Mouse (Mus musculus) left cerebral cortex, adult 8-10 months (tissue): ENCODE measurements around the gene Uhrf1bp1. TPM values are rescaled to one million over a fixed set of nuclear protein-coding genes. Genes with fewer than 3 reads are reported as not detected.

Experiments
- DNase-seq, 2 experiments: peaks; one replicate each; pipeline ENCODE4 v3.0.0; 2022; ENCODE audit warnings: low spot score in 2 of 2
- total RNA-seq, 4 experiments: library from RNA; stranded (reverse); gene quantifications; 2 replicates each; pipeline ENCODE4 v1.2.4; 2022

Gene Uhrf1bp1
- total RNA-seq, 4 experiments from 2014 or later = 18.9 to 23.6 (median 21.8) TPM

DNA sequence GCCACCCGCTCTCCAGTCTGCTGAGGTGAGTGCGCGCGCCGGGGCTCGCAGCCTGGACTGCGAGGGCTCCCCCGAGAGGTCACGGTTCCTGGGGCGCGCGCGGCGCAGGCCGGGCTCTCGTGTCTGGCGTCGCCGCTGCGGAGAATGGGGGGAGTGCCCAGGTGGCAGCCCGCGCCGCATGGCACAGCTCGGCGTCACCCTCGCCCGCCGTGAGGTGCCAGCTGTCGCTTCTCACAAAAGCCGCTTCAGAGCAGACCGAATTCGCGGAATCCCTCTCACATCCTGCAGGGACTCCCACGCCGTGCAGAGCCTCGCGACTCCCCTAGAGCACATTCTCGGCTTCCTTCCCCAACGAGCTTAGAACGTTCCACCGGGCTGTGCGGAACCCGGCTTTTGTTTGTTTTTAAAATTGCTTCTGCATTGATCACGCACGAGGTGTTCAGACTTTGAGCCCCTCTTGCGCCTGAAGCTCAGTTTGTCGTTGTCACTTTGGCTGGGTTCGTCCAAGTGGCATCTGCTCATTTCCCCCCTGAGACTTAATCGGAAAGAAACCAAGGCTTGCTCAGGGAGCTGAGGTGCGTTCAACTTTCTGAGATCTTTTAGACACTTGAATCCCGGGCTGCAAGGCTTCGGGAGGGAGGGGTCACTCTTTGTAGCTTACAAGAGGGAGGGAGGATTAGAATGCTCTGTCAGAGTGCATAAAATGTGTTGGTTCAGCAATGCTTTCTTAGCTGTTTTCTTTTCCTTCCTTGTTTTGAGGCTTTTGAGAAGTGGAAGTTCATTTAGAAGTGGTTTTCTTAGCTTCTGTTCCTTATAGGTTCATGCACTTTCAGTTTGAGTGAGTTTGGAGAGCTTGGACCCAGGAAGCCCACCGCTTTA is 53.6 kb downstream of the Uhrf1bp1 start, which contains the start of gene Taf11:
TSS of gene Taf11 (minus strand) at position 223 of the 879 bp plus-strand sequence.
- peak; percentile 61 to 85 for DNase-seq

DNA sequence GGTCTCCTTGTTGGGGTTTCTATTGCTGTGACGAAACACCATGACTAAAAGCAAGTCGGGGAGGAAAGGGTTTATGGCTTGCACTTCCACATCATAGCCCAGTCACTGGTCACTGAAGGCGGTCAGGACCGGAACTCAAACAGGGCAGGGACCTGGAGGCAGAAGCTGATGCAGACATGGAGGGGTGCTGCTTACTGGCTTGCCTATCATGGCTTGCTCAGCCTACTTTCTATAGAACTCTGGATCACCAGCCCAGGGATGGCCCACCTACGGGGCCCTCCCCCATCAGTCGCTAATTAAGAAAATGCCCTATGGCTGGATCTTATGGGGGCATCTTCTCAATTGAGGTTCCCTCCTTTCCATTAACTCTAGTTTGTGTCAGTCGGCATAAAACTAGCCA is 55.1 kb downstream of the Uhrf1bp1 start:
- no peak for DNase-seq

DNA sequence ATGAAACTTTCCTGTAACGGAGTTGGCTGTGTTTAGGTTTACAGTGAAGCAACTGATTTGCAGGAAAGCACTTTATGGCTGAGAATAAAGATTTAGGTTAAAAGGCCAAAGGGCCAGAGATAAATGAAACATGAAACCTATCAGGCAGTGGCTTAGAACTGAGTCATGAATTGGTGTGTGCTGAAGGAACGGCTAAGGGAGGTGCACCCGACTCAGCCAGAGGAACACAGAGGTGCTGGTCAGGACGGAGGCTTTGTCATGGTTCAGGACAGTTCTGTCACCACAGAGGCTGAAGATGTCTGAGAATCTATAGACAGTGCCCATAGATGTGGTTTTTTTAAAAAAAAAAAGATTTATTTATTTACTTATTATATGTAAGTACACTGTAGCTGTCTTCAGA is 58.5 kb downstream of the Uhrf1bp1 start:
- no peak for DNase-seq

DNA sequence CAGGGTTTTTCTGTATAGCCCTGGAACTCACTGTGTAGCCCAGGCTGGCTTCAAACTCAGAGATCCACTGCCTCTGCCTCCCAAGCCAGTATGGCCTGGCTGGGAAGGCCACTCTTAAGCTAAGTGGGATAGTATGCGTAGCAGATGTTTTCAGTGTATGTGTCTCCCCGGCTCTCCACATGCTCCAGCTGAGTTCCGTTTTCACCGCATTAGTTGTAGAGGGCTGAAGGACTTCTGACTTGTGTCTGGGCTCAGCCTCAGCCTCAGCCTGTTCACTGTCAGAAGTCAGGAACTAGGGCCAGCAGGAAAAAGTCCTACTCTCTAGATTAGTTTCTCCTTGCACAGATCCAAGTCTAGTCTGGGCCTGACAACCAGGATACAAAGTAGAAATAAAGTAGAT is 60.1 kb downstream of the Uhrf1bp1 start:
- no peak for DNase-seq

DNA sequence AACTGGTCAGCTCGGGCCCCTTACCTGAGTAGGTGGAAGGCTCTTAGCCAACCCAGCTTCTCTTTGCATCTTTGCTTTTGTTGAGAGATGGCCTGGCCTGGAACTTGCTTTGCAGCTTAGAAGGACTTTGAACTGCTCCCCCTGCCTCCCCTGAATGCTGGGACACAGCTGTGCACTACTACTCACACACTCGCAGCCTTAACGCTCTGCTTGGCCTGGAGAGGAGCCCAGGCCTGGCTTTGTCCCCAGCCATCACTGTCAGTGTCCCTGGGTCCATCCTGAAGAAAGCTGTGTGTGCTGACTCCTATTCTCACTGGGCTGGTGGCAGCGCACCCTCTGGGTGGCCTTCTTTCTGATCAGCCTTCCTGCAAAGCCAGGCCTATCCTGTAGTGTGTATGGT is 64.4 kb downstream of the Uhrf1bp1 start:
- DNase-seq = no peak

DNA sequence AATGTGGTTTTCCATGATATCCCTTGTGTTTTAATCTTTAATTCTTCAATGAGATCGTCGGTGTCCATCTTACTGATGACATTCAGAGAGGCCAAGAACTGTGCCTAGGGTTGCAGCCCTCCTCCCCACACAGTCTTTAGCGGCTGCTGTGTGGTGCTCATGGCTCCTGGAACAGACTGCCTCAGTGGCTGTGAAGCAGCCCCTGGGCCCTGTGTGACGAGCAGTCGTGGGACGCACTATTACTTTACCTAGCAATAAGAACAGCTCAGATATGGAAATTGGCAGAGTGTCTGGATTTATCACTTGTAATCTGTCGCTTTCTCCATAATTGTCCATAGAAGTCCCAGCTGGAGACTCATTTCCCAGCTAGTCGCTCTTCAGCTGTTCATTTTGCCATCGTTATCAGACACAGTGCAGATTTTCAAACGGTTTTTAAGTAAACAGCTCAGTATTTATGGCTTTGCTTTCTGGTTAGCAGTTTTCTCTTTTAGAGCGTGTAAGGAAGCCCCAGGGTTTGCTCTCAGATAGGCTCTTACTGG is 66.0 kb downstream of the Uhrf1bp1 start:
- DNase-seq = no peak

DNA sequence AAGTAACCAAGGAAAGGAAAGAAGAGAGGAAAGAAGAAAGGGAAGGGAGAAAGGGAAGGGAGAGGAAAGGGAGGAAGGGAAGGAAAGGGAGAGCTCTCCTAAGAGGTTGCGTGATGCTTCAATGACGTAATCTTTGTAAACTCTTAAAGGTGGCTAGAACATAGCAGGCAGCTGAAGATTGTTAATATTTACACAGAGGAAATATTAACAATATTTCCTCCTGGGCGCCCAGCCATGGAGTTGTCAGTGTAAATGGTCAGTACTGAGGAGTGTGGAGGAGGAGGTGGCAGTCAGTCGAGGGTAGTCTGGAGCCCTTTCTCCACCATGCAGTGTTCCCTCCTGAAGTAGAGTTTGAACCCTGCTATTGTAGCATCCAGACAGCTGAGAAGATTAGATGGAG is 68.8 kb downstream of the Uhrf1bp1 start:
- no peak for DNase-seq

DNA sequence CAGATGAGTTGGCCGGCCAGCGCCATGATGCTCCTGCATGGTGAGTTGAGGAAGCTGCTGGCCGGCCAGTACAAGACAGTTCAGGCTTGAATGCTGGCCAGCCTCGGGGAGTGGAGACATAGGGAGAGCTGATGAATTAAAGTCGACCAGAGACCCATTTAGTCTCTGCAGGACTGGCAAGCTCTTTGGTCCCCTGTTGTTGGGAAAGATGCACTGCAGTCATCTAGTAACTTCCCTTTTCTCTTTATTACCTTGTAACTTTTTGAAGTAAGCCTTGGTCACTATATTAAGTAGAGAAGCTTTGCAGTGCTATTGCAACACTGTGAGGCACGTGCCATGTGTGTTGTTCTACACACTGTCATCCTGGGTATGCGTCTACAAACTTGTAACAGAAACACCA is 69.3 kb downstream of the Uhrf1bp1 start:
- DNase-seq = no peak

DNA sequence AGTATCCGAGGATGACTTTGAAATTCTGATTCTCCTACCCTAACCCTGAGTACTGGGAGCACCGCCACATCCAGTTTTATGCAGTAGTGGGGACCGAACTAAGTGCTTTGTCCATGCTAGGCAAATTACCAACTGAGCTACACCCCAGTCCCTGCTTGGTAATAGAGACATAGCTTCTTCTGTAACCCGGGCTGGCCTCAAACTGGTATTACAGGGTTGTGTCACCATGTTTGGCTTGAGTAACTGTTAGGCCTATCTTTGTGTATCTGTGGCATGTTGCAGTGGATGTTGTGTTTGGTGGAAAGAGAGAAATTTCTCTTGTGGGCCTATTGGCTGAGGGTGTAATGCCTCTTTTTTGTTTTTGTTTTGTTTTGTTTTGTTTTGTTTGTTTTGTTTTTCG is 74.0 kb downstream of the Uhrf1bp1 start:
- no peak for DNase-seq

DNA sequence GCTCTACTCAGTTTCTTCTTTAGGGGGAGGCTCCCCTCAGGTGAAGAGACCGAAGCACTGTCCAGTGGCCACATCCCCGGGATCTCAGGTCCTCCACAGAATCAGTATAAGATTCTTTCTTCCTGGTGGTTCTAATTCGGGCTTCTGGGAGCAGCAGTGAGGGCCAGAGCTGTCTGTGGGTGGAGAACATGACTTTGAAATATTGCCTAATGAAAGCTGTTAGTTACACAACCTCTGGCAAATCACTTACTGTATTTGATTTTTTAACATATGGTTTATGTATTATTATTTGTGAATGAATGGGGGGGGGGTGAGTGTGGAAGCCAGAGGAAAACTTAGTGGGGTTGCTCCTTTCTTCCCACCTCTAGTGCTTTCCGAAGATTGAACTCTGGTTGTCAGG is 75.6 kb downstream of the Uhrf1bp1 start:
- no peak for DNase-seq

DNA sequence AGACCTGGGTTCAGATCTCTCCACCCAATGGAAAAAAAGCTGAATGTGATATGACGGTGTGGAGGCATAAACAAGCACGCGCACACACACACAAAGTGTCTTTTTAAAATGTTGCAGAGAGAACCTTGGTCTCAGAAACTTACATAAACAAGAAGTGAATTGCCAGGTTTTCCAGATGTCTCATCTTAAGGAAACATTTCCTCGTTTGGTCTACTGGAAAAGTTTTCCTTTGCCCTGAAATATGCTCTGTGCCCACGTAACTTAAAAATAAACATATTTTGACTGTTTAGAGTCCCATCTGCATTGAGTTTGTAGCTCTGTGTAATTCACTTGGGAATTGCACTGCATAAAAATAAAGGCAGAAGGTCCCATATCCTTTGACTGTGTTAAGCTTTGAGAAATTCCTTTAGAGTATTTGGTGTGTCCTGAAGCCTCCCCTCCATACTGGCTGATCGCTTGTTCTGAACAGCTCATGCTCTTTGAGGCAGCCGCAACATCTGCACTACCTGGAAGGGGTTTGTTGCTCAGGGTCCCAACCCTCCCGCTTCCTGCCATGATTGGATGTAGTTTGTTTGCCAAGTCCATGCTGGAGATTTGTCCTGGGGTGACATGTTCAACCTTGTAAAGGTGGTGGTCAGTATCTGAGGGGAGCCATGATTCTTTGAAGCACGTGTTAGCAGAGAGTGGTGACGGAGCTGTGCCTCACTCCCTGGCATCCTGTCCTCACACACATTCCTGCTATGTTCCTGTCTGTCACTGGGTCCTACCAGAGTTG is 78.1 kb downstream of the Uhrf1bp1 start:
- no peak for DNase-seq

DNA sequence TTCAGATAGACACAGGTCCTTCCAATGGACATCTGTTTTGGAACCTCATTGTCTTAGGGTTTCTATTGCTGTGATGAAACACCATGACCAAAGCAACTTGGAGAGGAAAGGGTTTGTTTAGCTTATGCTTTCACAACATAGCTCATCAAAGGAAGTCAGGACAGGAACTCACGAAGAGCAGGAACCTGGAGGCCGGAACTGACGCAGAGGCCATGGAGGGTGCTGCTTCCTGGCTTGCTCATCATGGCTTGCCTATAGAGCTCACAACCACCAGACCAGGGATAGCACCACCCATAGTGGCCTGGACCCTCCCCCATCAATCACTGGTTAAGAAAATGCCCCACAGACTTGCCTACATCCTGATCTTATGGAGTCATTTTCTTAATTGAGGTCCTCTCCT is 78.8 kb downstream of the Uhrf1bp1 start:
- DNase-seq = no peak

DNA sequence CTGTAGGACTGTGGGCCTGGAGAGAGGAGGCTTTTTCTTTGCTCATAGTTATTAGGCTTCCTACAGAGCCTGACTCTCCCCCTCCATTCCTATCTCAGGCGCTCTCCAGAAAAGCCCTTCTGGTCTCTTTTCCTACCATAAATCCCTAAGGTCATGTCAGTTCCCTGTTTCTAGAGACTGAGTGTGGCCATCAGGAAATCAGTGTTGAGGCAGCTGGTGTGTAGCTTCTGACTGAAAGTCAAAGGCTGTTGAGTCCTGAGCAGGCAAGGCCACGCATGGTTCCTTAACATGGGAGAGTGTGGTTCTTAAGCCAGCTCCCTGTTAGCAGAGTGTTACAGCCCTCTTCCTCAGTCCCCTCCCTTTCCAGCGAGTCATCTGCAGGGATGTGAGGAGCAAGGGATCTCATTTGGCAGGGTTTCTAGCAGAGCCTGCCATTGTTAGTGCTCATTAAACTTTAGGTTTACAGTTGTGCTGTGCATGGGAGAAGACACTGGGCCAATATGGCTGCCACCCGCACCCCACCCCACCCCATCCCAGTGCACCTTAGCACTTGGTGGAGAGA is 80.9 kb downstream of the Uhrf1bp1 start:
- DNase-seq = no peak

DNA sequence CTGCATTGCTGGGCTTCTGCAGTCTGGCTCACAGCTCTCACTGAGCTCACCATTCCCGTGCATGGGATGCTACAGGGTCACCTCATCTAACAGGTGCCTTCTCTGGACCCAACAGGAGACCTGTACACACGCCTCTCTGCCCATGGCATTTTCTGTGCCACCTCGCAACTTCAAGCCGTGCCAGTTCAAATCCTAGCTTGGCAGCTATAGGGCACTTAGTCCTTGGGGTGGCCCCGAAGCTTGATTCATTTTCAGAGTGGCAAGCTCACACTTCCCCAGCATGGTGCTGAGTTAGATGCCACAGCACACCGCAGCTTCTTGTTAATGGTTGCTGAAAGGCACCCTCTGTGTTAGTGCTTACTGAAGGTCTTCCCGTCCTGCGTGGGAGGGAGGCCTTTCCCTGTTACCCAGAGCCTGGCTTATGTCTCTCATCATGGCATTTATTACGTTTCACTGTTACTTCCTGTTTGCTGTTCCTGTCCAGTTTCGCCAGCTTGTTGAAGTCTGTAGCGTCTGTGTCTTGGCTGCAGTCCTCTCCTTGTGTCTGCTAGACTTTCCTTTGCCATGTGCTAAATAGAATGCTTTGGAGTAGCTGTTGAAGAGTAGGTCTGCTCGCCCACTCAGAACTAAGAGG is 82.0 kb downstream of the Uhrf1bp1 start:
- DNase-seq = no peak

DNA sequence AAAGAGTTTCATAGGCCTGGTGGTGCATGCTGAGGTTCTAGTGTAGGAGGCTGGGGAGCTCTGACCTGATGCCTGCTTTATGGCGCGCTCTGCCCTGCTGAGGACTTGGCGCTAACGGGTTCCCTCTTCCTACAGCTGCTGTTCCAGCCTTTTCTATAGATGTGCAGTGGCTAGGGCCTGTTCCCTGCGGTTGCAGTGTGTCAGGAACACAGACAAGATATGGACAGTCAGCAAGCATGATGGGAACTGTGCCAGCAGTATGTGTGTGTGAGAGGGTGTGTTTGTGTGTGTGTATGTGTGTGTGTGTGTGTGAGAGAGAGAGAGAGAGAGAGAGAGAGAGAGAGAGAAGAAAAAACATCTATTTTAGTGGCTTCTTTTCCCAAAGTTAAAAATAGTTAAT is 82.8 kb downstream of the Uhrf1bp1 start:
- no peak for DNase-seq

DNA sequence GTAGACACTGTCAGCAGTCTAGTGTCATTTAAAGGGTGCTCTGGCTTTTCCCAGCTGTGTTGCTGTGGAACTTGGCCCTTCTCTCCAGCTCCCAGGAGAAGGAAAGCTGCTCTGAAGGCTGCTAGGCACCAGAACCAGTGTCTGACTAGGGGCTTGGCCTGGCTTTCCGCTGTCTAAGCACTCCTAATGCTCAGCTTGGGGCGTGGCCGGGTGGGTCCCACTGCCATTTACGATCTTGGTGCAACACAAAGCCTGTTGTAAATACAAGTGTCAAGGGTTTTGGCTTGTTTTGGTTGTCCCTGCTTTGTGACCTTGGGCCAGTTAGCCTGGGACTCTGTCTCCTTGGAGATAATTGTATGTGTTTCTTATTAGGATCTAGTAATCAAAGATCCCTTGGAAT is 84.1 kb downstream of the Uhrf1bp1 start:
- DNase-seq = no peak

DNA sequence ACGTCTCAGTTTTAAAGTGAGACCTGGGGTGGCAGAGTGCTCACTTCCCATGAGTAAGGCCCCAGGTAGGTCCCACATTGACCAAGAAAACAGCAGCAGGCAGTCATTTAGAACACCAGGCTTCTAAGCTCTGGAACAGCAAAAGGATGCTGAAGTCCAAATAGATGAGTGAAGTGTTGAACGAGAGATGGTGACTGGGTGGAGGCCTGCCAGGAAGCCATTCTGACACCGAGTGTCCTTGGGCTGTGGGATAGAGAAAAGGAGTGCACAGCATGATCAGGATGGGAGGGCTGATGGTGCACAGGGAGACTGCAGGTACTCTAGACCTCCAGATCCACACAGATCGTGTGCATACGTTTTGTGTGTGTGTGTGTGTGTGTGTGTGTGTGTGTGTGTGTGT is 84.9 kb downstream of the Uhrf1bp1 start:
- DNase-seq = no peak

DNA sequence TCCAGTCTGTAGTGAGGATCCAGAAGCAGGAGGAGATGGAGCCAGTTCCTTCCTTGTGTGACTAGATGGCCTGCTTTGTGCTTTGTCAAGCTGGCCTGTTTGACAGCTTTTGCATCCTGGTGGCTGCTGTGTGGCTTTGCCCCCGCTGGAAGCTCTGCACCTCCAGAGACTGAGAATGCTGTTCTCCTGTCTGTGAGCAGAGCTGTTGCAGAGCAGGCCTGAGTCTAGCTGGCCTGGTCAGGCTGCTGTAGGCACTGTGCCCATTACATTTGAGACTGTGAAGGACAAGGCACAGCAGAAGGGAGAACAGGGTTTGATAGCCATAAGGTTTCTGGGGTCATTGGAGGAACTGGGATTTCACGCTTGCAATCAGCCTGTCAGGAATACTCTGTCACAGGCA is 85.5 kb downstream of the Uhrf1bp1 start:
- no peak for DNase-seq

DNA sequence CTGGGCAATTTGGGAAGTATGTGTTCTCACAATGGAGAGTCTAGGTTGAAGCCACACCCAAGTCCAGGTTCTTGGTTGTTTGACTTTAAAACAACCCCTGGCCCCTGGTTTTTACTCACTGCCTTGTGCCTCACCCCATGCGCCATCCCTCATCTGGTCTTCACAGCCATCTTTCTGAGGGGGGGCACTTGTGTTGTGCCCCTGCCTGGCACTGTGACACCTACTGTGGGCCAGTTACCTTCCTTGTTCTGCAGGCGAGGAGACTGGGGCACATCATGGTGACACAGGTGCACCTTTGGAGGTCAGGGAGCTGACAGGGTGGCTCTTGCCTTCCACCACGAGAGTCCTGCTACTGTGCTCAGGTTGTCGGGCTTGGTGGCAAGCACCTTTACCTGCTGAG is 85.9 kb downstream of the Uhrf1bp1 start:
- no peak for DNase-seq

DNA sequence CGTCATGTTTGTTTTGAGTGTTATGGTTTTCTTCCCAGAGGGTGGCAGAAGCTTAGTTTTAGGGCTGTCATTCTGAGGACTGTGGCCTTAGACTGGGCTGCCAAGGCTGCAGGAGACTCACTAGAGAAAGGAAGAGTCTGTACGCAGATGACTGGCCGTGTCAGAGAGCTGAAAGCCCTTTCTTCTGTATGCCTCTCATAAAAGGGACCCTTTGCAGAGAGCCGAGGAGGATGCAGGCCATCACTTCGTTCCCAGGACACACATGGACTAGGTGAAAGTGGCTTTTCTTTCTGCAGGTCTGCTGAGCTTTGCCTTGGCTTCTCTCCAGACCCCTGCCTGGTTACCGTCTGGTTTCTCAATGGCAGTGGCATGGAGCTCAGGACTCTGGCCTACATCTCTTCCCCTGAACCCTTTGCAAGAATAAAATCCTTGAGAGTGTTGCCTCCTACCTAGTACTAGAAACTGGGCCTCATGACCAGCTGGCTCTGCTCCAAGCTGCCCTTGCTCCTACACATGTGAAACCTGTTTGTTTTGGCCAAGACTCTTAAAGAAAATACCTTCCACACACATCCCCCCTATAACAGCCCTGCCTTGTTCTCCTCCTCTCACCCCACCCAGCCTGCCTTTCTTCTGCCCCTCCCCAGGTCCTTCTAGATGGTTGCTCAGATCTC is 89.4 kb downstream of the Uhrf1bp1 start:
- DNase-seq = no peak

DNA sequence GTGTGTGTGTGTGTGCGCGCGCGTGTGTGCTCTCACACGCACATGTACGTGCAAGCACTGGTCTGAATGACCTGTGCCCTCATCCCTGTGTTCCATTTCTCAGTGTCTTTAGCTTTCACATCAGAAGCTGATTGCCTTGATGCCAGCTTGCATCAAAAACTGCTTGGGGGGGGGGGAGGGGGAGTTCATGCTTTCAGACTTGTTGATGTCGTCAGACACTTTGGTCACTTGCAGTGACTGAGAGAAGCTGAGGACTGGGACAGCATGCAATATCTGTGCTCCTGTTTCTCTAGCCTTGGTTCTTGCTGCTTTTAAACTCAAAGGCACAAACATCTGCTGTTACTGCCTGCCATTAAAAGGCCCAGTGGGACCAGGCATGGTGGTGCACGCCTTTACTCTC is 90.1 kb downstream of the Uhrf1bp1 start:
- no peak for DNase-seq
